Mouse (Mus musculus): Measurements from ENCODE around the gene Isg20l2. TPM values are rescaled to one million over a fixed set of nuclear protein-coding genes. Genes with fewer than 3 reads are reported as not detected.
"Not testable (repeated sequence)": the region's sequence is repeated elsewhere in the genome, so short reads cannot be mapped to it uniquely, and the experiment has no call there.

The Isg20l2 gene
- polyA plus RNA-seq (2021), result 38.5 TPM

- ChIA-PET POLR2A (interaction anchor here (1.2 kb wide), 1 partner anchor 24 kb away, joined by 4 read pairs; the partner anchor contains the start of gene Hdgf), CTCF (no interaction called here)
- no peak for TF ChIP-seq CTCF (IDR thresholded peaks at IDR 0.05)
- in situ Hi-C loops (cut with MboI; ENCODE audit: low pct_unique_long_range_greater_than_20kb), result loop anchor here (10.0 kb wide), 2 partner anchors 145 kb away; partner anchors contain the start of gene Ttc24
- no peaks in the 10 kb centered on the region for H3K27me3 ChIP-seq
- DNase-seq (ENCODE audit: low read depth, low spot score) (peak; percentile 97), ATAC-seq (peak; percentile 84)
Observed at GRCm38 (mm10) chr3:87930078-87930795, at the start of gene Isg20l2, which contains the start of gene Rrnad1. Gene Isg20l2 (plus strand): TSS chr3:87930314. Gene Rrnad1 (minus strand): TSS chr3:87930717.

DNA sequence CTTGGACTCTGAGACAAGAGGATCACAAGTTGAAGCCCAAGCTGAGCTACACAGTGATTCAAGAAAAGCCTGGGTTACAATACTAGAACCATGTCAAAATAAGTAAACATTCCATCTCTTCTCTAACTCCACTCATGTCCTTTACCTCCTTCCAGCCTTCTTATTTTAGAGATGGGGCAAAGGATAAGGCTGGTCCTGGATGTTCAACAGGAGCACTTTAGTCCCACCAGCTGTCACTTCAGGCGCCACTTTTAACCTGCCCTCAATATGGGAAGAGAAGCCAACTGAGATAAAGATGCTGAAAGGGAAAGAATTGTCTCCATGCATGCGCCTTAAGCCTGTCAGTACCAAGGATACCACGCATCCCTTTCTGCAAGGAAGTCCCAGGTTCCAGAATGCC lies 45.8 kb upstream of the Isg20l2 start:
- POLR2A ChIA-PET, result interaction anchor here (1.8 to 2.2 kb wide), 2 partner anchors 22 to 25 kb away, joined by 5 to 18 read pairs; partner anchors contain the start of gene Hdgf
- no peak for ATAC-seq
- TF ChIP-seq CTCF (IDR thresholded peaks at IDR 0.05), result no peak
- in situ Hi-C loops (cut with MboI; ENCODE audit: low pct_unique_long_range_greater_than_20kb), result no loop called here
- CTCF ChIA-PET, result interaction anchor here (1.3 to 2.5 kb wide), 5 partner anchors 9 to 46 kb away, joined by 3 to 17 read pairs (median 6); no protein-coding TSS in a partner anchor
- no peak for DNase-seq (ENCODE audit: low read depth, low spot score)
- H3K27me3 ChIP-seq, result no peaks in the 10 kb centered on the region

DNA sequence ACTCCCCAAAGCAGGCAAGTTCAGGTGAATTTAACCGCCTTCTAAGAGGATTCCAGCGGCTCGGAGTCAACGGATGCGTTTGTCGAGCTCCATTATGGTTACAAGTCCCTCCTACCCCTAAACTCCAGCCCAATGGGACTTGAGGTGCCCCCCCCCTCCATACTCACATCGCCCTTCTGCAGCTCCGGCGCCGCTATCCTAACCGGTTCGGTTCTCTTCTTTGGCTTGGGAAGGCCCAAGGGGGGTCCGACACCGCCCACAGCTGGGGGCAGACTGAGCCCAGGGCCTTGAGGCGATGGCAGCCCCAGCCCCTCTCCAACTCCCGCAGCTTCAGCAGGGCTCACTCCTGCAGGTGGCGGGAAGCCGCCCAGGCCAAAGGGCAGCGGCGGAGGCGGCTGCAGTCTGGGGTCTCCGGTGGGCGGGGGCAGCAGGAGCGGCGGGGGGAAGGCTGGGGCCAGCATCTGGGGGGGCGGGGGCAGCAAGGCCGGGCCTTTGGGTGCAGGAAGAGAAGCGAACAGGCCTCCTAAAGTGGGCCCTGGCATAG lies 45.3 kb upstream of the Isg20l2 start:
- no peak for TF ChIP-seq CTCF (IDR thresholded peaks at IDR 0.05)
- H3K27me3 ChIP-seq, result no peaks in the 10 kb centered on the region
- DNase-seq (ENCODE audit: low read depth, low spot score) (no peak), ATAC-seq (peak; percentile 8)
- POLR2A ChIA-PET, result interaction anchor here (1.2 to 2.2 kb wide), 4 partner anchors 21 to 76 kb away, joined by 3 to 18 read pairs (median 4); partner anchors contain the start of gene Hdgf
- in situ Hi-C loops (cut with MboI; ENCODE audit: low pct_unique_long_range_greater_than_20kb), result loop anchor here (5.0 kb wide), 1 partner anchor 43 kb away; no protein-coding TSS in a partner anchor
- CTCF ChIA-PET, result interaction anchor here (1.3 to 2.5 kb wide), 7 partner anchors 9 to 102 kb away, joined by 3 to 17 read pairs (median 5); no protein-coding TSS in a partner anchor

GRCm38 (mm10) chr3:87885281-87886003 lies 44.7 kb upstream of the Isg20l2 start, which contains the start of gene Prcc:
Gene Prcc (minus strand): TSS chr3:87885608.
- TF ChIP-seq CTCF (IDR thresholded peaks at IDR 0.05), result no peak
- ChIA-PET CTCF (interaction anchor here (0.6 to 2.0 kb wide), 10 partner anchors 10 to 101 kb away, joined by 3 to 7 read pairs (median 4); partner anchors contain the start of gene Mrpl24), POLR2A (interaction anchor here (0.6 to 2.2 kb wide), 8 partner anchors 21 to 1465 kb away, joined by 3 to 18 read pairs (median 4); partner anchors contain the start of gene Hdgf)
- DNase-seq (ENCODE audit: low read depth, low spot score), result peak; percentile 100
- no peaks in the 10 kb centered on the region for H3K27me3 ChIP-seq
- peak; percentile 97 for ATAC-seq
- in situ Hi-C loops (cut with MboI; ENCODE audit: low pct_unique_long_range_greater_than_20kb), result loop anchor here (5.0 kb wide), 1 partner anchor 42 kb away; no protein-coding TSS in a partner anchor

- in situ Hi-C loops (cut with MboI; ENCODE audit: low pct_unique_long_range_greater_than_20kb), result loop anchor here (5.0 kb wide), 1 partner anchor 41 kb away; no protein-coding TSS in a partner anchor
- no peak for DNase-seq (ENCODE audit: low read depth, low spot score)
- H3K27me3 ChIP-seq, result no peaks in the 10 kb centered on the region
- ChIA-PET CTCF (interaction anchor here (0.6 to 1.9 kb wide), 6 partner anchors 22 to 101 kb away, joined by 3 to 5 read pairs (median 3); partner anchors contain the start of gene Mrpl24), POLR2A (interaction anchor here (0.6 to 2.2 kb wide), 8 partner anchors 20 to 1464 kb away, joined by 3 to 18 read pairs (median 4); partner anchors contain the start of gene Hdgf)
- TF ChIP-seq CTCF (IDR thresholded peaks at IDR 0.05), result no peak
- ATAC-seq, result peak; percentile 5
Observed at GRCm38 (mm10) chr3:87886004-87886365, 44.1 kb upstream of the Isg20l2 start.

GRCm38 (mm10) chr3:87886416-87886815 lies 43.7 kb upstream of the Isg20l2 start:
- in situ Hi-C loops (cut with MboI; ENCODE audit: low pct_unique_long_range_greater_than_20kb), result loop anchor here (5.0 kb wide), 1 partner anchor 41 kb away; no protein-coding TSS in a partner anchor
- ATAC-seq, result no peak
- no peak for DNase-seq (ENCODE audit: low read depth, low spot score)
- POLR2A ChIA-PET, result interaction anchor here (0.6 to 2.2 kb wide), 4 partner anchors 22 to 71 kb away, joined by 3 to 18 read pairs (median 3); no protein-coding TSS in a partner anchor
- no peak for TF ChIP-seq CTCF (IDR thresholded peaks at IDR 0.05)
- no peaks in the 10 kb centered on the region for H3K27me3 ChIP-seq
- CTCF ChIA-PET, result interaction anchor here (1.1 to 1.9 kb wide), 5 partner anchors 21 to 100 kb away, joined by 3 to 5 read pairs (median 4); no protein-coding TSS in a partner anchor

- in situ Hi-C loops (cut with MboI; ENCODE audit: low pct_unique_long_range_greater_than_20kb), result loop anchor here (5.0 kb wide), 1 partner anchor 40 kb away; no protein-coding TSS in a partner anchor
- ChIA-PET CTCF (interaction anchor here (1.1 kb wide), 1 partner anchor 74 kb away, joined by 4 read pairs; no protein-coding TSS in a partner anchor), POLR2A (interaction anchor here (0.8 kb wide), 1 partner anchor 18 kb away, joined by 5 read pairs; no protein-coding TSS in a partner anchor)
- DNase-seq (ENCODE audit: low read depth, low spot score); ATAC-seq; H3K27me3 ChIP-seq: not testable (repeated sequence)
- TF ChIP-seq CTCF (IDR thresholded peaks at IDR 0.05), result peak; percentile 64
Observed at GRCm38 (mm10) chr3:87887400-87887799, 42.7 kb upstream of the Isg20l2 start.

DNA sequence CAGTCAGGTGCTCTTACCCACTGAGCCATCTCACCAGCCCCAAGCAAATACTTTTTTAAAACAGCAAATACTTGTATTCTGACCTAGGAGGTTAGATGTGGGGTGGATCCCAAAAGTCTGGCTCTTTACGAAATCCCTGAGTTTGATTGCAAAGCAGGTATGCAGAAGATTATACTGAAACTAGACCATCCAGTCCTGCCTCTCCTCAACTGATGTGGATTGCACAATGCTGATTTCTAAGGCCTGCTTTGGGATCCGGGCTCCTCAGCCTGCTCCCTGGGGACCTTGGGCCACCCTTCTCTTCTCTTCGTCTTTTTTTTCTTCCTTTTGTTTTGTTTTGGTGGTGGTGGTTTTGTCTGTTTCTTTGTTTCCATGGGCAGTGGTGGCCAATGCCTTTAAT lies 38.6 kb upstream of the Isg20l2 start:
- DNase-seq (ENCODE audit: low read depth, low spot score) (no peak), ATAC-seq (no peak)
- POLR2A ChIA-PET, result no interaction called here
- CTCF ChIA-PET, result no interaction called here
- TF ChIP-seq CTCF (IDR thresholded peaks at IDR 0.05), result no peak
- in situ Hi-C loops (cut with MboI; ENCODE audit: low pct_unique_long_range_greater_than_20kb), result no loop called here
- H3K27me3 ChIP-seq, result no peaks in the 10 kb centered on the region

- in situ Hi-C loops (cut with MboI; ENCODE audit: low pct_unique_long_range_greater_than_20kb), result no loop called here
- DNase-seq (ENCODE audit: low read depth, low spot score) (no peak), ATAC-seq (no peak)
- ChIA-PET POLR2A (no interaction called here), CTCF (interaction anchor here (1.3 to 1.8 kb wide), 2 partner anchors 10 to 12 kb away, joined by 3 to 4 read pairs; no protein-coding TSS in a partner anchor)
- no peak for TF ChIP-seq CTCF (IDR thresholded peaks at IDR 0.05)
- H3K27me3 ChIP-seq, result no peaks in the 10 kb centered on the region
Observed at GRCm38 (mm10) chr3:87893367-87893905, 36.7 kb upstream of the Isg20l2 start.
